Mouse (Mus musculus): Measurements from ENCODE around the gene Sec22b. TPM values are rescaled to one million over a fixed set of nuclear protein-coding genes. Genes with fewer than 3 reads are reported as not detected.

The Sec22b gene
- total and polyA plus RNA-seq, 2 experiments: 26.3 to 35.3 TPM

DNA sequence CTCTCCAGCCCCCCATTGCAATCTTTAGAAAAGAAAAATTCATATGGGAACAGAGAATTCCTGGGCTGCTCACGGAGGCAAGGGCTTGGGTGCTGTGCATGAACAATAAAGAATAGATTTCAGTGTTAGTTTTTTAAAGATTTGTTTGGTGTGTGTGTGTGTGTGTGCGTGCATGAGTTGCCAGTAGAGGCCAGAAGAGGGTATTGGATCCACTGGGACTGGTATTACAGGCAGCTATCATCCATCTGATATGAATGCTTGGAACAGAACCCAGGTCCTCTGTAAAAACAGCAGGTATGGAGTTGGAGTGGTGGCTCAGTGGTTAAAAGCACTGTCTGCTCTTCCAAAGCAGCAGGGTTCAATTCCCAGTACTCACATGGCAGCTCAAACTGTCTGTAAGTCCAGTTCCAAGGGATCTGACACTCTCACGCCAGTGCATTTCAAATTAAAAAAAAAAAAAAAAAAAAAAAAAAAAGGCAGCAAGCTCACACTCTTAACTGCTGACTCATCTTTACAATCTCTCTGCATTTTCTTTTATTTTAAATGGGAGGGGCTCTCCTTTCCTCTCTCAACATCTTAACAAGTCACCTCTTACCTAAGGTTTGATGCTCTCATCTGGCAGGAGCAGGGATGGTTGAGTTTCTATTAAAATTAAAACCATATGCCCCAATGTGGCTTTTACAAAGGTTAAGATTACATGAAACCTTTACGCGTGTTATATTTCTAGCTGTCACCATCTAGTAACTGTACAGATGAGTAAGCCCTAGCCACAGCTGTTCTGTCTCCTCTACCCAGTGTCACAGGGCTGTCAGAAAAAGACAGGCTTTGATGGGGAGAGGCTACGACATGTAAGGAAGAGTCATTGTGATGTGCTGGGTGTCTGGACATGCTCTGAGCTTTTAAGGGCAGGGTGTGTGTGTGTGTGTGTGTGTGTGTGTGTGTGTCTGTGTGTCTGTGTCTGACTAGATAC lies 33.6 kb downstream of the Sec22b start:
- no peak for TF ChIP-seq POLR2A (IDR thresholded peaks at IDR 0.05; ENCODE audit: extremely low read depth, insufficient read depth, low read length)
- no peak for TF ChIP-seq CTCF (IDR thresholded peaks at IDR 0.05; ENCODE audit: low read depth, low read length)
- Histone ChIP-seq H3K79me2 (ENCODE audit: control insufficient read depth, insufficient read depth, low read length) (no peaks in the 10 kb centered on the region), H3K4me3 (ENCODE audit: insufficient read depth, low read depth, low read length) (no peak overlapping the region), H3K36me3 (ENCODE audit: control insufficient read depth, insufficient read depth, low read length) (no peaks in the 10 kb centered on the region), H3K9ac (ENCODE audit: low read depth, low read length) (no peak overlapping the region), H3K27ac (replicated peaks; ENCODE audit: insufficient read depth, low read depth, low read length) (no peak overlapping the region), H3K4me1 (ENCODE audit: control insufficient read depth, insufficient read depth, low read length) (peaks cover 5% of the 10 kb centered on the region), H3K27me3 (ENCODE audit: control insufficient read depth, insufficient read depth, low read length) (no peaks in the 10 kb centered on the region)
- DNase-seq (ENCODE audit: extremely low read depth, low read depth, low spot score): no peak
- 91% methylated on average over 6 of the region's 6 CpGs for WGBS

- no peak for DNase-seq (ENCODE audit: extremely low read depth, low read depth, low spot score)
- no peak for TF ChIP-seq POLR2A (IDR thresholded peaks at IDR 0.05; ENCODE audit: extremely low read depth, insufficient read depth, low read length)
- TF ChIP-seq CTCF (IDR thresholded peaks at IDR 0.05; ENCODE audit: low read depth, low read length): no peak
- peaks cover 12% of the 10 kb centered on the region for H3K4me1 ChIP-seq (ENCODE audit: control insufficient read depth, insufficient read depth, low read length)
- H3K9ac ChIP-seq (ENCODE audit: low read depth, low read length): no peak overlapping the region
- 74% methylated on average over 17 of the region's 17 CpGs for WGBS
- H3K36me3 ChIP-seq (ENCODE audit: control insufficient read depth, insufficient read depth, low read length): no peaks in the 10 kb centered on the region
- H3K4me3 ChIP-seq (ENCODE audit: insufficient read depth, low read depth, low read length): no peak overlapping the region
- no peak overlapping the region for H3K27ac ChIP-seq (replicated peaks; ENCODE audit: insufficient read depth, low read depth, low read length)
- H3K27me3 ChIP-seq (ENCODE audit: control insufficient read depth, insufficient read depth, low read length): no peaks in the 10 kb centered on the region
- H3K79me2 ChIP-seq (ENCODE audit: control insufficient read depth, insufficient read depth, low read length): no peaks in the 10 kb centered on the region
Measured at GRCm38 (mm10) chr3:97937068-97937944, 36.3 kb downstream of the Sec22b start.

DNA sequence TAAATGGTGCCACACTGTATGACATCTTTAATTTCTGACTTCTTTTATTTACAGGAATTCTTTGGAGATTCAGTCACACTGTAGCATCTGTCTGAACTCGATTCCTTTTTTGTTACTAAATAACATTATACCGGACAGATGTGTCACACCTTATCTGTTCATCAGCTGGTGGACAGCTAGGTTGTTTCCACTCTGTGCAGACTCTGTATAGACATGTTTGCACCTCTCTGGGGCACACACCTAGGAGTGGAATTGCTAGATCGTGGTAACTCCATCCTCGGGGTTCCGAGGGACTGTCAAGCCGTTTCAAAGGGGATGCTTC lies 36.9 kb downstream of the Sec22b start:
- TF ChIP-seq CTCF (IDR thresholded peaks at IDR 0.05; ENCODE audit: low read depth, low read length) (no peak), POLR2A (IDR thresholded peaks at IDR 0.05; ENCODE audit: extremely low read depth, insufficient read depth, low read length) (no peak)
- Histone ChIP-seq H3K9ac (ENCODE audit: low read depth, low read length) (no peak overlapping the region), H3K4me3 (ENCODE audit: insufficient read depth, low read depth, low read length) (no peak overlapping the region), H3K27ac (replicated peaks; ENCODE audit: insufficient read depth, low read depth, low read length) (no peak overlapping the region), H3K4me1 (ENCODE audit: control insufficient read depth, insufficient read depth, low read length) (peaks cover 12% of the 10 kb centered on the region), H3K79me2 (ENCODE audit: control insufficient read depth, insufficient read depth, low read length) (no peaks in the 10 kb centered on the region), H3K27me3 (ENCODE audit: control insufficient read depth, insufficient read depth, low read length) (no peaks in the 10 kb centered on the region), H3K36me3 (ENCODE audit: control insufficient read depth, insufficient read depth, low read length) (no peaks in the 10 kb centered on the region)
- DNase-seq (ENCODE audit: extremely low read depth, low read depth, low spot score): no peak
- 87% methylated on average over 6 of the region's 6 CpGs for WGBS

DNA sequence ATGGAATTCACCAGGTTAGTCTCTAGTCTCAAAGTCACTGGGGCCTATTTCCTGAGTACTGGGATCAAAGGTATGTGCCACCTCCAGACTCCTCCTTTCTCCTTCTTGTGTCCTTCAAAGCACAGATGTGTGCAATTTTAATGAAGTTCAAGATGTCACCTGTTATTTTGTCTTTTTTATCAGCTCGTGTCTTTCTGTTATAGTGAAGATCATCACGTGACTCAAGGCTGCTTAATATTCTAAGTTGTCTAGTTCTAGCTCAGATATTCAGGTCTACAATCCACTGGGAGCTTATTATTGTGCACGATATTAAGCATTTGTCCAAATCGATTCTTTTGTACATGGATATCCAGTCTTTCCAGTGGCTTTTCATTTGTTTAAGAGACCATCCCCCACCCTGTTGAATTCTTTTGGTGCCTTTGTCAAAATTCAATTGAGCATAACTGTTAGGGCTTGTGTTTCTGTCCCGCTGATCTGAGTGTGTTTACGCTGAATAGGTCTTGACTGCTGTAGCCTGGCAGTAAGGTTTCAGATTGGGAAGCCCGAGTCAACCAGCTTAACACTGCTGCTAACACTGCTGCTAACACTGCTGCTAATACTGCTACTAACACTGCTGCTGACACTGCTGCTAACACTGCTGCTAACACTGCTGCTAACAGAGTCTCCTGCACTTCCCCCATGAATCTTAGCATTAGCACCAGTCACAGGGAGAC lies 38.0 kb downstream of the Sec22b start:
- WGBS: 45% methylated on average over 7 of the region's 7 CpGs
- Histone ChIP-seq H3K79me2 (ENCODE audit: control insufficient read depth, insufficient read depth, low read length) (no peaks in the 10 kb centered on the region), H3K4me3 (ENCODE audit: insufficient read depth, low read depth, low read length) (no peak overlapping the region), H3K36me3 (ENCODE audit: control insufficient read depth, insufficient read depth, low read length) (no peaks in the 10 kb centered on the region), H3K27ac (replicated peaks; ENCODE audit: insufficient read depth, low read depth, low read length) (peak overlapping the region; percentile 81), H3K4me1 (ENCODE audit: control insufficient read depth, insufficient read depth, low read length) (peaks cover 12% of the 10 kb centered on the region), H3K27me3 (ENCODE audit: control insufficient read depth, insufficient read depth, low read length) (no peaks in the 10 kb centered on the region), H3K9ac (ENCODE audit: low read depth, low read length) (peak overlapping the region; percentile 59; the same call in 1 of the 2 replicates)
- no peak for TF ChIP-seq POLR2A (IDR thresholded peaks at IDR 0.05; ENCODE audit: extremely low read depth, insufficient read depth, low read length)
- TF ChIP-seq CTCF (IDR thresholded peaks at IDR 0.05; ENCODE audit: low read depth, low read length): no peak
- DNase-seq (ENCODE audit: extremely low read depth, low read depth, low spot score): peak; percentile 42

GRCm38 (mm10) chr3:97939626-97940510 lies 38.9 kb downstream of the Sec22b start:
- DNase-seq (ENCODE audit: extremely low read depth, low read depth, low spot score): peak; percentile 86
- H3K27ac ChIP-seq (replicated peaks; ENCODE audit: insufficient read depth, low read depth, low read length): peak overlapping the region; percentile 81
- H3K4me3 ChIP-seq (ENCODE audit: insufficient read depth, low read depth, low read length): no peak overlapping the region
- TF ChIP-seq POLR2A (IDR thresholded peaks at IDR 0.05; ENCODE audit: extremely low read depth, insufficient read depth, low read length): no peak
- H3K36me3 ChIP-seq (ENCODE audit: control insufficient read depth, insufficient read depth, low read length): no peaks in the 10 kb centered on the region
- 11% methylated on average over 10 of the region's 10 CpGs for WGBS
- peaks cover 12% of the 10 kb centered on the region for H3K4me1 ChIP-seq (ENCODE audit: control insufficient read depth, insufficient read depth, low read length)
- H3K27me3 ChIP-seq (ENCODE audit: control insufficient read depth, insufficient read depth, low read length): no peaks in the 10 kb centered on the region
- H3K79me2 ChIP-seq (ENCODE audit: control insufficient read depth, insufficient read depth, low read length): no peaks in the 10 kb centered on the region
- H3K9ac ChIP-seq (ENCODE audit: low read depth, low read length): no peak overlapping the region

Data from liver, adult 2 months (tissue).